Mouse (Mus musculus) subcutaneous adipose tissue, adult 2 months (tissue): ENCODE results near the gene Atg7. TPM values are rescaled to one million over a fixed set of nuclear protein-coding genes. Genes with fewer than 3 reads are reported as not detected.

Experiments
- polyA plus RNA-seq: library from polyadenylated mRNA; depleted of rRNA; stranded (reverse); fragments of >200 nt; gene quantifications from 2 replicates; pipeline ENCODE4 v1.2.3, GENCODE M21; 2012; ENCODE audit warnings: low replicate concordance; rRNA removed

The Atg7 gene
- polyA plus RNA-seq, result 33.0 and 62.4 TPM in 2 replicates

GRCm38 (mm10) chr6:114642601-114643528 lies at the start of gene Atg7:
Gene Atg7, plus strand, starts transcription at chr6:114643097.

Other genes with a start within 250 kb of the Atg7 start
- 1.4 and 1.7 TPM in 2 replicates for gene Hrh1, start 245.2 kb upstream of the Atg7 start, polyA plus RNA-seq